Mouse (Mus musculus) monocyte, adult 2 months (primary cell): Measurements from ENCODE around the gene C1qtnf9.
A peak's percentile ranks its signal among the peaks of the same experiment; 100 is the strongest.

Experiments used
- DNase-seq, 2 experiments: peaks; one replicate each; pipeline ENCODE4 v3.0.0; 2022; ENCODE audit warnings: low spot score in 2 of 2, low read depth in 1 of 2

C1qtnf9 gene

GRCm38 (mm10) chr14:60749880-60750279 is 18.1 kb upstream of the C1qtnf9 start:
- no peak for DNase-seq

GRCm38 (mm10) chr14:60751581-60751980 is 16.4 kb upstream of the C1qtnf9 start:
- DNase-seq: no peak

- DNase-seq: no peak
These were observed 14.8 kb upstream of the C1qtnf9 start for GRCm38 (mm10) chr14:60752892-60753800.

- DNase-seq: no peak
These were observed 14.2 kb upstream of the C1qtnf9 start for GRCm38 (mm10) chr14:60753801-60754126.

- no peak for DNase-seq
These were observed 13.3 kb upstream of the C1qtnf9 start for GRCm38 (mm10) chr14:60754656-60755055.

GRCm38 (mm10) chr14:60756271-60756670 is 11.7 kb upstream of the C1qtnf9 start:
- DNase-seq: no peak

- DNase-seq: peak in 1 of 2 experiments; percentile 32
These were observed 10.7 kb upstream of the C1qtnf9 start for GRCm38 (mm10) chr14:60757265-60757664.

GRCm38 (mm10) chr14:60757722-60758121 is 10.2 kb upstream of the C1qtnf9 start:
- peak in 1 of 2 experiments; percentile 23 for DNase-seq

- DNase-seq: no peak
These were observed 8.8 kb upstream of the C1qtnf9 start for GRCm38 (mm10) chr14:60759097-60759496.

- no peak for DNase-seq
These were observed 6.1 kb upstream of the C1qtnf9 start for GRCm38 (mm10) chr14:60761801-60762200.

- DNase-seq: no peak
These were observed 5.2 kb upstream of the C1qtnf9 start for GRCm38 (mm10) chr14:60762754-60763153.

GRCm38 (mm10) chr14:60763746-60764145 is 4.2 kb upstream of the C1qtnf9 start:
- no peak for DNase-seq

GRCm38 (mm10) chr14:60764526-60764925 is 3.4 kb upstream of the C1qtnf9 start:
- no peak for DNase-seq

GRCm38 (mm10) chr14:60765025-60765424 is 2.9 kb upstream of the C1qtnf9 start:
- DNase-seq: no peak

GRCm38 (mm10) chr14:60769340-60769739 is 1.4 kb downstream of the C1qtnf9 start:
- no peak for DNase-seq

GRCm38 (mm10) chr14:60770594-60770993 is 2.7 kb downstream of the C1qtnf9 start:
- DNase-seq: no peak

GRCm38 (mm10) chr14:60771057-60771456 is 3.1 kb downstream of the C1qtnf9 start:
- DNase-seq: peak; percentile 14 to 64

- DNase-seq: no peak
These were observed 5.5 kb downstream of the C1qtnf9 start for GRCm38 (mm10) chr14:60773476-60773875.

GRCm38 (mm10) chr14:60776521-60776920 is 8.6 kb downstream of the C1qtnf9 start:
- DNase-seq: no peak

GRCm38 (mm10) chr14:60777485-60777919 is 9.6 kb downstream of the C1qtnf9 start:
- DNase-seq: no peak

GRCm38 (mm10) chr14:60779198-60779597 is 11.3 kb downstream of the C1qtnf9 start:
- DNase-seq: no peak

GRCm38 (mm10) chr14:60782121-60782656 is 14.3 kb downstream of the C1qtnf9 start:
- DNase-seq: no peak

- DNase-seq: no peak
These were observed 15.3 kb downstream of the C1qtnf9 start for GRCm38 (mm10) chr14:60783196-60783595.
